Mouse (Mus musculus) G1E (cell line): ENCODE results near the gene Pls3.

Experiments
- CTCF ChIP-seq: IDR thresholded peaks from 2 replicates; pipeline ENCODE4 v1.5.1; 2012; ENCODE audit warnings: low read depth, low read length, inconsistent platforms, mixed read lengths
- GATA1 ChIP-seq: IDR thresholded peaks from 2 replicates; pipeline ENCODE4 v1.6.1; 2012; ENCODE audit warnings: borderline replicate concordance, low read length, inconsistent platforms, mixed read lengths
- POLR2AphosphoS5 ChIP-seq: IDR thresholded peaks from 2 replicates; pipeline ENCODE4 v1.6.1; 2012; ENCODE audit warnings: low read depth, low read length, inconsistent platforms; ENCODE audit not compliant: insufficient replicate concordance
- TAL1 ChIP-seq: conservative IDR thresholded peaks from 2 replicates; pipeline ENCODE4 v1.6.1; 2012; ENCODE audit warnings: low read depth, low read length, inconsistent platforms, mixed read lengths

GRCm38 (mm10) chrX:75814958-75815357, 60.0 kb downstream of the Pls3 start:
- TF ChIP-seq CTCF (no peak), GATA1 (no peak), TAL1 (no peak), POLR2AphosphoS5 (no peak)
